8 mouse cellular contexts compared by ENCODE assay signal in the genomic region with DNA sequence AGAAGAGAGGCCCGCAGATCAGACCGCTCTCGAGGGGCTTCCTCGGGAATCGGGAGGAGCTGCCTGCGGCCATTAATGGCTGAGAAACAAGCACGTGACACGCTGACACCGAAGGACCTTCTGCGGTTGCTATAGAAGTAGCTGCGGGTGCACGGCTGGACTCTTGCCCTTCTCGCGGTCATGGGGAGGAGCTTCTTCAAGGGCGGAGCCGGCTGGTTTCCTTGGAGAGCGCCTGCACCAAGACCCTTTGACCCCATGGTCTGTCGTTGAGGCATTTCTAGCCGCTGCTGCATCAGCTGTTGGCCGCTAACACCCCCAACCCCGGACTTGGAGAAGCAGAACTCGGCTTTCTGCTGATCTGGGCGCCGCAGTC. TPM values are rescaled to one million over a fixed set of nuclear protein-coding genes. Genes with fewer than 3 reads are reported as not detected.
A peak's percentile ranks its signal among the peaks of the same experiment; 100 is the strongest.
DNase-seq lines count a peak whose midpoint lies in the region; ATAC-seq and TF ChIP-seq lines count a peak whose summit lies in the region.

A gene (minus strand): TSS at position 114 of the 373 bp plus-strand sequence.

- peak; percentile 85 to 90 for DNase-seq in cerebellum, adult 18-20 months
- no peak for DNase-seq in cerebellum, adult 9-10 months
- peak; percentile 93 for DNase-seq in gastrocnemius, postnatal 10 days
- peak in 1 of 2 experiments; percentile 89 for DNase-seq in layer of hippocampus, postnatal 36 days
- peak; percentile 89 for DNase-seq in lung, postnatal 14 days
- peak; percentile 83 for DNase-seq in right cerebral cortex, postnatal 14 days

- under 1% methylated on average over 24 of the region's 24 CpGs for WGBS in hindbrain, embryonic 16.5 days

- peaks cover 18% of the 10 kb centered on the region for H3K36me3 ChIP-seq in hindbrain, embryonic 16.5 days (ENCODE audit: control insufficient read depth, insufficient read depth, low read length)

- ATAC-seq in hindbrain, embryonic 16.5 days, result peak; percentile 63

- no peaks in the 10 kb centered on the region for H3K27me3 ChIP-seq in hindbrain, embryonic 16.5 days (replicated peaks; ENCODE audit: control insufficient read depth, insufficient read depth, low read length)

- peak within 1 kb of the TSS; percentile 77 for H3K9ac ChIP-seq in hindbrain, embryonic 16.5 days (ENCODE audit: low read depth, low read length)

- H3K9me3 ChIP-seq in hindbrain, embryonic 16.5 days (ENCODE audit: control insufficient read depth, low read length), result no peaks in the 10 kb centered on the region

- TF ChIP-seq POLR2A in cortical plate, adult 2 months (IDR thresholded peaks at IDR 0.05; ENCODE audit: extremely low read depth, insufficient read depth, low read length), result peak; percentile 24; the same call in 1 of the 2 replicates

- H3K4me3 ChIP-seq in cortical plate, adult 2 months (ENCODE audit: insufficient read depth, low read length), result peak within 1 kb of the TSS; percentile 79
- peak within 1 kb of the TSS; percentile 74 for H3K4me3 ChIP-seq in hindbrain, embryonic 16.5 days (ENCODE audit: low read length)

- peaks cover 6% of the 10 kb centered on the region for H3K4me1 ChIP-seq in cortical plate, adult 2 months (ENCODE audit: control insufficient read depth, insufficient read depth, low read length)
- peaks cover 77% of the 10 kb centered on the region for H3K4me1 ChIP-seq in hindbrain, embryonic 16.5 days (ENCODE audit: control insufficient read depth, insufficient read depth, low read depth, low read length)

- H3K27ac ChIP-seq in cortical plate, adult 2 months (ENCODE audit: insufficient read depth, low read length), result peak within 1 kb of the TSS; percentile 97
- peak within 1 kb of the TSS; percentile 98 for H3K27ac ChIP-seq in hindbrain, embryonic 16.5 days (ENCODE audit: low read depth, low read length)

- TF ChIP-seq CTCF in cortical plate, adult 2 months (IDR thresholded peaks at IDR 0.05; ENCODE audit: extremely low read depth, insufficient read depth, low read length), result no peak

- H3K4me2 ChIP-seq in hindbrain, embryonic 16.5 days (ENCODE audit: low read length), result peak within 1 kb of the TSS; percentile 78

RNA-seq across cellular contexts. Expression of the gene that starts here (rescaled TPM):
- polyA plus RNA-seq in cortical plate, adult 2 months (2012; rRNA removed), result 284 and 299 TPM in 2 replicates
- 10 to 100 TPM; 95.7 to 99.9 TPM for total RNA-seq in gastrocnemius, postnatal 10 days (2021)
- polyA plus RNA-seq in hindbrain, embryonic 16.5 days (2015; fragmentation: Nextera tagmentation; extraction: Ambion mirVana), result 397 and 428 TPM in 2 replicates
- total RNA-seq in layer of hippocampus, postnatal 36 days (2021), result 100 to 1,000 TPM; 163 to 164 TPM
